Mouse (Mus musculus) kidney, postnatal 0 days (tissue): ENCODE data around the gene Commd2. TPM values are rescaled to one million over a fixed set of nuclear protein-coding genes. Genes with fewer than 3 reads are reported as not detected.

Source experiments
- ATAC-seq: fragments of 200-750 bp; cut with Nextera tagmentation; replicated peaks from 2 replicates; pipeline ENCODE4 v1.8.0; 2017; ENCODE audit warnings: low read depth, moderate number of reproducible peaks, moderate TSS enrichment, moderate library complexity; ENCODE audit not compliant: low FRiP score
- DNase-seq: peaks from one replicate; pipeline ENCODE4 v3.0.0-alpha.2; 2016; ENCODE audit warnings: low spot score
- H3K27ac ChIP-seq: fragments of 300-500 bp; sonication (generic); 2 replicates; pipeline ENCODE4 v1.5.1; 2014; ENCODE audit warnings: mild to moderate bottlenecking
- H3K27me3 ChIP-seq: fragments of 300-500 bp; sonication (generic); 2 replicates; pipeline ENCODE4 v1.6.1; 2014; ENCODE audit warnings: low read length, mixed read lengths; ENCODE audit not compliant: insufficient read depth
- H3K36me3 ChIP-seq: fragments of 300-500 bp; sonication (generic); 2 replicates; pipeline ENCODE4 v1.6.1; 2014; ENCODE audit warnings: low read length, mixed read lengths; ENCODE audit not compliant: insufficient read depth
- H3K4me1 ChIP-seq: fragments of 300-500 bp; sonication (generic); replicated peaks from 2 replicates; pipeline ENCODE4 v1.6.1; 2014; ENCODE audit warnings: antibody characterized with exemption, low read length, mixed read lengths; ENCODE audit not compliant: insufficient read depth
- H3K4me2 ChIP-seq: fragments of 300-500 bp; sonication (generic); 2 replicates; pipeline ENCODE4 v1.6.1; 2014; ENCODE audit warnings: mild to moderate bottlenecking, low read length, moderate library complexity, mixed read lengths
- H3K4me3 ChIP-seq: fragments of 300-500 bp; sonication (generic); replicated peaks from 2 replicates; pipeline ENCODE4 v1.5.1; 2014; ENCODE audit warnings: low read depth, low read length
- H3K9ac ChIP-seq: fragments of 300-500 bp; sonication (generic); 2 replicates; pipeline ENCODE4 v1.6.1; 2014; ENCODE audit warnings: low read depth, low read length
- H3K9me3 ChIP-seq: fragments of 300-500 bp; sonication (generic); replicated peaks from 2 replicates; pipeline ENCODE4 v1.6.1; 2016; ENCODE audit warnings: low read length, inconsistent platforms, mixed read lengths
- CTCF ChIP-seq: IDR thresholded peaks from 2 replicates; pipeline ENCODE4 v1.5.1; 2016; ENCODE audit warnings: antibody characterized with exemption, low read depth, mild to moderate bottlenecking, moderate library complexity
- WGBS: fragments of 180-500 bp; shearing (Covaris S2); extraction: QIAGEN DNeasy Blood & Tissue Kit; methylation state at CpG from one replicate; pipeline ENCODE4 v1.1.7; 2014; 5-methylcytosine and 5-hydroxymethylcytosine counted together
- polyA plus RNA-seq: library from polyadenylated mRNA; unstranded; fragments of >200 nt; fragmentation: Nextera tagmentation; extraction: Ambion mirVana; gene quantifications from 2 replicates; pipeline ENCODE4 v1.2.1, GENCODE M21; 2015

The Commd2 gene
- polyA plus RNA-seq, result 92.6 and 94.3 TPM in 2 replicates

DNA sequence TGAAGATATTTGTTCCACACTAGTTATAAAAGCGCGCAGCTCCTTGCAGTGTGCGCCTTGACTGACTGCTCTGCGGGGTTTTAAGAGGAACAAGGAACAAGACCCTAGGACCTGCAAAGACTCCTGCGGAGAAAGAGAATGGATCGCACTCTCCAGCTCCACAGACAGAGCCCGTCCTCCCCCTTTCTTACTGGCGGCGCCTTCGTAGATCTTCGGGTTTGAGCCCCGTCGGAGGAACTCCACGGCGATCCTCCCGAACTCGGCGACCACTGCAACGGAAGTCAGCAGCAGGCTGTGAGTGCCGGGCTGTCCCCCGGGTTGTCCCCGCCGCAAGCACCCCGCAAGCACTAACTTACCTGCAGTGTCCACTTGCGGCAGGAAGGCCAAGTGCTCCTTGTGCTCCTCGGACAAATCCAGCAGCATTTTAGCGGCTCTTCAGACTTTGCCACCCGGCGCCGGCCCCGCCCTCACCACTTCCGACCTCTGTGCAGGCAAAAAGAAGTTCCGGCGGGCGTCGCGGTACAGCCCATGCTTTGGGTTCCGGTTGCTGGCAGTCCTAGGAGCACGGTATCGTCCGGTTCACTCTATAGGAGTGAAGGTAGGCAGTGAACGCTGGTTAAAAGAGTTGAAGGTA lies at the start of gene Commd2:
Gene Commd2, minus strand, starts transcription at position 485 of the 634 bp plus-strand sequence.
- Histone ChIP-seq H3K36me3 (peaks cover 3% of the 10 kb centered on the region; the same call in 1 of the 2 replicates), H3K4me3 (peak within 1 kb of the TSS; percentile 74), H3K9me3 (no peaks in the 10 kb centered on the region), H3K4me2 (peak within 1 kb of the TSS; percentile 75), H3K9ac (peak within 1 kb of the TSS; percentile 79), H3K4me1 (no peaks in the 10 kb centered on the region), H3K27me3 (no peaks in the 10 kb centered on the region), H3K27ac (peak within 1 kb of the TSS; percentile 76)
- ATAC-seq (peak; percentile 96), DNase-seq (peak; percentile 91)
- TF ChIP-seq CTCF, result no peak
- under 1% methylated on average over 42 of the region's 42 CpGs for WGBS

DNA sequence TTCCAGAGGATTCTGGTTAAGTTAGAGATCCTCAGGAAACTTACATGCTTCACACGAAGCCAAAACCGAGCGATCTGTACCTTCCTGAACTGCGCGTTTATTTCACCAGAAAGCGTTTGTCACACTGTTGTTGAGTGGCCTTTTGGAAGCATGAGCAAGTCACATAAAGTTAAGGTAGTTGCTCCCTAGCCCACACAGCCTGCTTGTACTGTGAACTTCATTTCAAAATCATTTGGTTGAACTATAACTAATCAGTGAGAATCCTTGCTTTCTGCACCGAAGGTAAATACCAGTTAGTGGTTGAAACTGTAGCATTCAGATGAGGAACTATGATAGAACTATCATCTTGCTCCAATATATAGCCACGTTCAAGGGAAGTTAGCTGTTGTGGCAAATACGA lies 45.3 kb upstream of the Commd2 start:
- WGBS, result 86% methylated on average over 9 of the region's 9 CpGs
- peak; percentile 7 for DNase-seq
- Histone ChIP-seq H3K36me3 (no peaks in the 10 kb centered on the region), H3K9me3 (no peaks in the 10 kb centered on the region), H3K9ac (no peak overlapping the region), H3K4me3 (no peak overlapping the region), H3K27me3 (no peaks in the 10 kb centered on the region), H3K4me1 (no peaks in the 10 kb centered on the region), H3K27ac (no peak overlapping the region), H3K4me2 (no peak overlapping the region)
- TF ChIP-seq CTCF, result no peak
- no peak for ATAC-seq

DNA sequence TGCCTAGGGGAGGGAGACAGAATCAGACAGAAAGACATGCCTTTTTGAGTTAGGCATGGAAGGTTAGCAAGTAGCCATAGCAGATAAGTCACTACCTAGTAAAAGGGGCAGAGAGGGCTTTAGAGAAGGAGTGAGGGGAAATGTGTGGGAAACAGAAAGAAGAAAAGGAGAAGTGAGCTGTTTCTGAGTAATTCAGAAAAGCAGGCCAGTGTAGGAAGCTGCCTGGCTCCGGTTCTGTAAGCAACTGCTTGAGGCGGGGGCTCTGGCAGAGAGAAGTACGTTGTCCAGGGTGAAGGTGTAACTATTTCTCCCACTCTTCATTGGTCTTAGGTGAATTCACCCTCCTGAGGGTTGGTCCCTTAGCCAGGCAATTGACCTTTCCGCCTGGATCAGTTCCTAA lies 44.7 kb upstream of the Commd2 start:
- no peaks in the 10 kb centered on the region for H3K9me3 ChIP-seq
- 79% methylated on average over 4 of the region's 4 CpGs for WGBS
- no peak overlapping the region for H3K9ac ChIP-seq
- H3K27me3 ChIP-seq, result no peaks in the 10 kb centered on the region
- no peak for TF ChIP-seq CTCF
- no peak overlapping the region for H3K4me2 ChIP-seq
- no peaks in the 10 kb centered on the region for H3K36me3 ChIP-seq
- H3K4me1 ChIP-seq, result no peaks in the 10 kb centered on the region
- DNase-seq (no peak), ATAC-seq (no peak)
- H3K27ac ChIP-seq, result 0 out of 2 replicates have a peak overlapping the region, but pooled peaks have one; percentile 5
- H3K4me3 ChIP-seq, result no peak overlapping the region

DNA sequence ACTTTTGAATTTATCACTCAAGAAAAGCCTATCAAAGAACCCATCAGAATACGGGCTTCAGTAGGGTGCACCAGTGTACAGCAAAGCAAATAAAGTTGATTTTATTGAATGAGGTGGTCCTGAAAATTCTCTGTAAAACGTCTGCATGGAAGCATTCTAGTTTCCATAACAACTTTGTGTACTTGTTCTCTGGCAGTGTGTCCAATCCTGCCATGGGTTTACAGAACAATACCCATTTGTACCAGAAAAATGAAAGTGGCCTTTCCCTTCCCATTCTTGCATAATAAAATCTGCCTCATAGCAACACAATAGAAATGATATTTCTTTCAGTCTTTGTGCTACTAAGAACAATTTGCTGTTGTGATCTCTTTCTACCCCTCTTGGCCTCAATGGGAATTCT lies 41.2 kb upstream of the Commd2 start, which contains the start of gene Ankub1:
Gene Ankub1, minus strand, starts transcription at position 81 of the 400 bp plus-strand sequence.
- 69% methylated on average over 2 of the region's 2 CpGs for WGBS
- no peak for TF ChIP-seq CTCF

DNA sequence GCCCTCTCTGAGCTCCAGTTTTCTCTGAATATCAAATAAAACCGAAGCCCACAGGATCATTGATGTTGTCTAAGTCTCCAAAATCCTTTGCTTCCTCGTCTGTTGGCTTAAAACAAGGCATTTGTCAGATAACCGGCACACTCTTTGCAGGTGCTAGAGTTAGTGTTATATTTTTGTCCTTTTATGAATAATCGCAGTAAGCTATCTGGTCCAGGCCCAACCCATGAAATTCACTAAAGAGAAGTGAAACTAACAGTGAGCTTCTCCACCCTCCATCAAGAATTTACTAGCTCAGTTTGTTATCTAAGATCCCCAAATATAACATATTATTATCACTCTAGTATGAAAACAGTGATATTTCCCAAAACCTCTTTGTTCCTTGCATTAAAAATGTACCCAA lies 40.3 kb upstream of the Commd2 start:
- DNase-seq, result no peak
- Histone ChIP-seq H3K4me3 (no peak overlapping the region), H3K9ac (no peak overlapping the region), H3K4me2 (no peak overlapping the region), H3K9me3 (no peaks in the 10 kb centered on the region), H3K27me3 (no peaks in the 10 kb centered on the region), H3K27ac (no peak overlapping the region), H3K36me3 (no peaks in the 10 kb centered on the region), H3K4me1 (no peaks in the 10 kb centered on the region)
- no peak for ATAC-seq
- no peak for TF ChIP-seq CTCF
- WGBS, result 80% methylated on average over 4 of the region's 4 CpGs

More for the DNA sequence above, 41.2 kb upstream of the Commd2 start, which contains the start of gene Ankub1:
- Histone ChIP-seq H3K9ac (no peak within 1 kb of the TSS), H3K36me3 (no peaks in the 10 kb centered on the region), H3K27me3 (no peaks in the 10 kb centered on the region), H3K4me3 (no peak within 1 kb of the TSS), H3K9me3 (no peaks in the 10 kb centered on the region), H3K27ac (no peak within 1 kb of the TSS), H3K4me2 (no peak within 1 kb of the TSS), H3K4me1 (no peaks in the 10 kb centered on the region)
- DNase-seq (no peak), ATAC-seq (no peak)

DNA sequence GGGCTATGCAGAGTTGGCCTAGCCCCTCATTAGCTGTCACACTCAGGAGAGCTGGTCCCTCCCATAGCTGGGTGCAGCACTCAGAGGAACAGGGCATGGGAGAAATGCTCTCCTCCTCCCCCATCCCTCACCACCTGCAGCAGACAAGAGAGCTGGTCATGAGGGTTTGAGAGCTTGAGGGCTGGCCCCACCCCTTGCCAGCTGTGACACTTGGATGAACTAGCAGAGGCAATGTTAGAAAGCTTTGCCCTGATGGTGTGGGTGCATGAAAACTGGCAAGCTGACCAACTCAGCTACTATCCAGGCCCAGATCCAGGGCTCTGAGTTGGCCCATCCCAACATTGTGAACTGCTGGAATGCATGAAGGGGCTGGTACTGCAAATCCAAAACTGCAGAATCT lies 26.3 kb upstream of the Commd2 start:
- H3K4me2 ChIP-seq, result no peak overlapping the region
- no peaks in the 10 kb centered on the region for H3K4me1 ChIP-seq
- H3K9me3 ChIP-seq, result no peaks in the 10 kb centered on the region
- H3K9ac ChIP-seq, result no peak overlapping the region
- no peak overlapping the region for H3K4me3 ChIP-seq
- H3K36me3 ChIP-seq, result no peaks in the 10 kb centered on the region
- TF ChIP-seq CTCF, result no peak
- no peak for ATAC-seq
- no peak overlapping the region for H3K27ac ChIP-seq
- no peak for DNase-seq
- H3K27me3 ChIP-seq, result no peaks in the 10 kb centered on the region
